Mouse (Mus musculus) testis, adult 2 months (tissue): Measurements from ENCODE around the gene B4galnt4.

ENCODE experiments used
- CTCF ChIP-seq: fragments of 200-500 bp; IDR thresholded peaks from 2 replicates; pipeline ENCODE4 v1.5.1; 2012; ENCODE audit warnings: low read depth, mild to moderate bottlenecking, inconsistent platforms, low read length, moderate library complexity; ENCODE audit not compliant: control insufficient read depth, insufficient read depth, insufficient replicate concordance
- POLR2A ChIP-seq: fragments of 200-500 bp; IDR thresholded peaks from 2 replicates; pipeline ENCODE4 v1.6.1; 2012; ENCODE audit warnings: low read depth, mild to moderate bottlenecking, inconsistent platforms, low read length, moderate library complexity; ENCODE audit not compliant: control insufficient read depth

- TF ChIP-seq POLR2A (no peak), CTCF (no peak)
Measured at GRCm38 (mm10) chr7:141064175-141064574, 3.3 kb downstream of the B4galnt4 start.
